Mouse (Mus musculus): Measurements from ENCODE around the gene Pik3ip1. TPM values are rescaled to one million over a fixed set of nuclear protein-coding genes. Genes with fewer than 3 reads are reported as not detected.

Gene Pik3ip1
- total and polyA plus RNA-seq, 2 experiments from 2014 or later: 37.3 to 47.8 TPM

DNA sequence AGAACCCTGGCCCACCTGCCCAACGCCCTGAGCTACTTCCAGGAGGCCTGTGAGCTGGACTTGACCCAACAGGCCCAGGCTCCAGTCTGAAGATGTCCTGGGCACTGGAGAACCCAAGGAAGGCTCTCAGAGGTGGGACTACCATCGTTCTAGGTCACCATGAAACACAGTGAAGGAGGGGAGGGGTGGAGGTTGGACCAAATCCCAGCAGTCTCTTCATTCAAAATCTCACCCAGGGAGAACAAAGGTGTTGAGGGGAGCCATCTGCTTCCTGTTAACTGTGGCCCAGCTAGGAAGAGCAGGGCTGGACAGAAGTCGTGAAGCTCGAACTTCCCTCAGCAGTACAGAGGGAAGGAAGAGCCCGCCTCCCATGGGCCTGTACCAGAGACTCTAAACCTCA, 59.8 kb downstream of the Pik3ip1 start:
- no peaks in the 10 kb centered on the region for H3K27me3 ChIP-seq (ENCODE audit: insufficient read depth, low read length)
- H3K4me2 ChIP-seq (ENCODE audit: low read depth): no peak overlapping the region
- no peak overlapping the region for H3K27ac ChIP-seq (ENCODE audit: low read depth, low read length)
- no peaks in the 10 kb centered on the region for H3K36me3 ChIP-seq (ENCODE audit: insufficient read depth)
- H3K9ac ChIP-seq: no peak overlapping the region
- H3K4me1 ChIP-seq (ENCODE audit: insufficient read depth): no peaks in the 10 kb centered on the region; the same call in 1 of the 2 replicates
- ATAC-seq (no peak), DNase-seq (no peak)
- no peak for TF ChIP-seq CTCF (IDR thresholded peaks at IDR 0.05; ENCODE audit: low read depth)
- no peak overlapping the region for H3K4me3 ChIP-seq (ENCODE audit: low read depth, low read length)
- no peaks in the 10 kb centered on the region for H3K9me3 ChIP-seq (ENCODE audit: low read length)
- WGBS: 67% methylated on average over 5 of the region's 5 CpGs

DNA sequence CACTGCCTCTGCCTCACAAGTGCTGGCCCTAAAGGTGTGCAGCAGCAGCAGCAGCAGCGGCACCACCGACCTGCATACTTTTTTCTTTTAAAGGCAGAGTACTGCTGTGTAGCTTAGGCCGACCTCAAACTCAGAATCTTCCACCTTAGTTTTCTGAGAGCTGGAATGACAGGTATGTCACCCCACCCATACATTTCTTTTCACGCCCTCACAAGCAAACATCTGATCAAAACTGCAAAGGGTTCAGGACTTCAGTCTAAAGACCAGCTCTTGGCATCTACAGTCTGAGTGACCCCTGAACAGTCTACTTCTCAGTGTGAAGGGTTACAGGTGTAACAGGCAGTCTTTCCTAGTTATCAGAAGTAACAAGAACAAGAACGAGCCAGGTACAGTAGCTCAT, 60.6 kb downstream of the Pik3ip1 start:
- H3K4me1 ChIP-seq (ENCODE audit: insufficient read depth): no peaks in the 10 kb centered on the region; the same call in 1 of the 2 replicates
- H3K4me3 ChIP-seq (ENCODE audit: low read depth, low read length): no peak overlapping the region
- H3K27ac ChIP-seq (ENCODE audit: low read depth, low read length): no peak overlapping the region
- H3K9me3 ChIP-seq (ENCODE audit: low read length): no peaks in the 10 kb centered on the region
- H3K27me3 ChIP-seq (ENCODE audit: insufficient read depth, low read length): no peaks in the 10 kb centered on the region
- DNase-seq: no peak
- WGBS: 96% methylated on average over 5 of the region's 5 CpGs
- H3K4me2 ChIP-seq (ENCODE audit: low read depth): no peak overlapping the region
- H3K36me3 ChIP-seq (ENCODE audit: insufficient read depth): no peaks in the 10 kb centered on the region
- no peak for TF ChIP-seq CTCF (IDR thresholded peaks at IDR 0.05; ENCODE audit: low read depth)
- ATAC-seq: no peak
- H3K9ac ChIP-seq: no peak overlapping the region

DNA sequence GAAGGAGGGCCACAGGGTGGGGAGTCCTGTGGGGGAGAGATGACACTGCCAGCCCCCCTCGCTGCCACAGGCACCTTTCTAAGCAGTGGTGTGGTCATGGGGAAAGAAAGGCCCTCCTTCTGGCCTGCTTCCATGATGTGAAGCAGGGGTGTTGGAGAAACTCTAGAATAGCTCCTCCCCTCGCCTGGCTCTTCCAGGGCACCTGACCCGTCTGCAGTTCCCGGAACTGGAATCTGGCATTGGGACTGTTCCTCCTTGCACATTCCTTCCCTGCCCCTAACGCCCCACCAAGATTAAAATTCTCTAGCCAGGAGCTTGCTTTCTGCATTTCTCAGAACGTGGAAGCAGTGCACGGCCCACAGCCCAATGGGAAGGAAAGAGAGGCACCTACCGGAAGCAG, 62.3 kb downstream of the Pik3ip1 start:
- no peak overlapping the region for H3K27ac ChIP-seq (ENCODE audit: low read depth, low read length)

More for the DNA sequence above, 62.3 kb downstream of the Pik3ip1 start:
- Histone ChIP-seq H3K4me1 (ENCODE audit: insufficient read depth) (no peaks in the 10 kb centered on the region; the same call in 1 of the 2 replicates), H3K9ac (no peak overlapping the region), H3K36me3 (ENCODE audit: insufficient read depth) (no peaks in the 10 kb centered on the region), H3K9me3 (ENCODE audit: low read length) (no peaks in the 10 kb centered on the region), H3K4me2 (ENCODE audit: low read depth) (no peak overlapping the region), H3K27me3 (ENCODE audit: insufficient read depth, low read length) (no peaks in the 10 kb centered on the region), H3K4me3 (ENCODE audit: low read depth, low read length) (no peak overlapping the region)
- DNase-seq (no peak), ATAC-seq (no peak)
- 70% methylated on average over 8 of the region's 8 CpGs for WGBS
- TF ChIP-seq CTCF (IDR thresholded peaks at IDR 0.05; ENCODE audit: low read depth): no peak

Other genes starting within 250 kb of the Pik3ip1 start
- 17.7 and 22.8 TPM in 2 replicates for gene Sfi1, start 136.9 kb upstream of the Pik3ip1 start, total RNA-seq (2014; rRNA removed)
- gene Sfi1, start 136.9 kb upstream of the Pik3ip1 start, polyA plus RNA-seq (2015; fragmentation: Nextera tagmentation; extraction: Ambion mirVana): 4.7 and 8.7 TPM in 2 replicates
- 55.6 and 79.4 TPM in 2 replicates for gene Eif4enif1, start 128.0 kb upstream of the Pik3ip1 start, total RNA-seq (2014; rRNA removed)
- gene Eif4enif1, start 128.0 kb upstream of the Pik3ip1 start, polyA plus RNA-seq (2015; fragmentation: Nextera tagmentation; extraction: Ambion mirVana): 31.4 and 36.5 TPM in 2 replicates
- gene Drg1, start 64.0 kb upstream of the Pik3ip1 start, total RNA-seq (2014; rRNA removed): 115 and 147 TPM in 2 replicates
- 201 and 218 TPM in 2 replicates for gene Drg1, start 64.0 kb upstream of the Pik3ip1 start, polyA plus RNA-seq (2015; fragmentation: Nextera tagmentation; extraction: Ambion mirVana)
- gene Patz1, start 41.5 kb upstream of the Pik3ip1 start, total RNA-seq (2014; rRNA removed): 58.2 and 70.7 TPM in 2 replicates
- 39.5 and 43.0 TPM in 2 replicates for gene Patz1, start 41.5 kb upstream of the Pik3ip1 start, polyA plus RNA-seq (2015; fragmentation: Nextera tagmentation; extraction: Ambion mirVana)
- gene Limk2, start 78.8 kb downstream of the Pik3ip1 start, total RNA-seq (2014; rRNA removed): 148 and 173 TPM in 2 replicates
- gene Limk2, start 78.8 kb downstream of the Pik3ip1 start, polyA plus RNA-seq (2015; fragmentation: Nextera tagmentation; extraction: Ambion mirVana): 87.7 and 98.6 TPM in 2 replicates
- gene Rnf185, start 122.0 kb downstream of the Pik3ip1 start, total RNA-seq (2014; rRNA removed): 35.9 and 38.8 TPM in 2 replicates
- gene Rnf185, start 122.0 kb downstream of the Pik3ip1 start, polyA plus RNA-seq (2015; fragmentation: Nextera tagmentation; extraction: Ambion mirVana): 36.3 and 36.9 TPM in 2 replicates
- 21.3 and 26.2 TPM in 2 replicates for gene Pla2g3, start 157.9 kb downstream of the Pik3ip1 start, total RNA-seq (2014; rRNA removed)
- 9.4 and 11.9 TPM in 2 replicates for gene Pla2g3, start 157.9 kb downstream of the Pik3ip1 start, polyA plus RNA-seq (2015; fragmentation: Nextera tagmentation; extraction: Ambion mirVana)
- gene Inpp5j, start 174.4 kb downstream of the Pik3ip1 start, total RNA-seq (2014; rRNA removed): 3.5 and 6.5 TPM in 2 replicates
- 6.6 and 9.7 TPM in 2 replicates for gene Inpp5j, start 174.4 kb downstream of the Pik3ip1 start, polyA plus RNA-seq (2015; fragmentation: Nextera tagmentation; extraction: Ambion mirVana)
- 119 and 172 TPM in 2 replicates for gene Selenom, start 184.3 kb downstream of the Pik3ip1 start, total RNA-seq (2014; rRNA removed)
- 224 and 227 TPM in 2 replicates for gene Selenom, start 184.3 kb downstream of the Pik3ip1 start, polyA plus RNA-seq (2015; fragmentation: Nextera tagmentation; extraction: Ambion mirVana)
- gene Smtn, start 210.2 kb downstream of the Pik3ip1 start, total RNA-seq (2014; rRNA removed): 3.9 and 7.9 TPM in 2 replicates
- gene Smtn, start 210.2 kb downstream of the Pik3ip1 start, polyA plus RNA-seq (2015; fragmentation: Nextera tagmentation; extraction: Ambion mirVana): 8.1 and 8.7 TPM in 2 replicates